Mouse (Mus musculus): ENCODE results near the gene Mpi.

DNA sequence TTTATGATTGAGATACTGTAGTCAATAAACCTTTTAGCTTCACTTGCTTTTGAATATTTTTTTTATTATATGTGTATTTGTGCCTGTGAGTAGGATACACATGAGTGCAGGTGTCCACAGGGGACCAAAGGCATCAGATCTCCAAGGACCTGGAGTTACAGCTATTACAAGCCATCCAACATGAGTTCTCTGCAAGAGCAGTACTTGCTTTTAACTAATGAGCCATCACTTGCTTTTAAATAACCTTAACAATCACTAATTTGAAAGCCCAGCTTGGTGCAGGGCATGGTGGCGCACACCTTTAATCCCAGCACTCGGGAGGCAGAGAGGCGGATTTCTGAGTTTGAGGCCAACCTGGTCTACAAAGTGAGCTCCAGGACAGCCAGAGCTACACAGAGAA, 2.2 kb upstream of the Mpi start:
- TF ChIP-seq POLR2AphosphoS2 (IDR thresholded peaks at IDR 0.05; ENCODE audit: insufficient read length, low read depth) (no peak), SRF (IDR thresholded peaks at IDR 0.05; ENCODE audit: control insufficient read depth, insufficient read length, low read depth) (no peak), POLR2A (IDR thresholded peaks at IDR 0.05; ENCODE audit: insufficient read length, low read depth) (no peak), MYOD1 (IDR thresholded peaks at IDR 0.05; ENCODE audit: control insufficient read depth in 1 of 3, insufficient read length in 2 of 3, low read depth in 2 of 3) (no peak), CEBPB (IDR thresholded peaks at IDR 0.05; ENCODE audit: insufficient read depth, poor library complexity, severe bottlenecking) (no peak), TCF12 (IDR thresholded peaks at IDR 0.05; ENCODE audit: insufficient read depth, poor library complexity, severe bottlenecking) (no peak), USF1 (IDR thresholded peaks at IDR 0.05; ENCODE audit: low read depth) (no peak), MAX (IDR thresholded peaks at IDR 0.05; ENCODE audit: low read depth) (no peak), MYOG (IDR thresholded peaks at IDR 0.05; ENCODE audit: control insufficient read depth in 1 of 3, insufficient read depth in 1 of 3, insufficient read length in 2 of 3, low read depth in 2 of 3) (no peak), REST (IDR thresholded peaks at IDR 0.05; ENCODE audit: insufficient read depth, insufficient read length) (no peak), TCF3 (IDR thresholded peaks at IDR 0.05; ENCODE audit: insufficient read length, low read depth) (no peak)

Measured in myocyte (in vitro differentiated cells).